Mouse (Mus musculus) cerebellum, adult 11-12 months (tissue): ENCODE measurements around the gene Ero1lb.

Source experiments
- DNase-seq: peaks from one replicate; pipeline ENCODE4 v3.0.0; 2022

Ero1lb gene

GRCm38 (mm10) chr13:12565621-12566390, at the start of gene Ero1lb:
Gene Ero1lb (plus strand): TSS chr13:12565874.
- DNase-seq = peak; percentile 99

GRCm38 (mm10) chr13:12519371-12519770, 46.3 kb upstream of the Ero1lb start:
- no peak for DNase-seq

GRCm38 (mm10) chr13:12519955-12520584, 45.6 kb upstream of the Ero1lb start, which contains the start of gene Edaradd:
Gene Edaradd (minus strand): TSS chr13:12520438.
- no peak for DNase-seq

- DNase-seq = no peak
Observed at GRCm38 (mm10) chr13:12522346-12522745, 43.3 kb upstream of the Ero1lb start.

GRCm38 (mm10) chr13:12525678-12526077, 40.0 kb upstream of the Ero1lb start:
- DNase-seq = no peak

GRCm38 (mm10) chr13:12534628-12535027, 31.0 kb upstream of the Ero1lb start:
- no peak for DNase-seq

GRCm38 (mm10) chr13:12537971-12538370, 27.7 kb upstream of the Ero1lb start:
- DNase-seq = no peak

- DNase-seq = no peak
Observed at GRCm38 (mm10) chr13:12539716-12540115, 26.0 kb upstream of the Ero1lb start.

GRCm38 (mm10) chr13:12540119-12540518, 25.6 kb upstream of the Ero1lb start:
- DNase-seq = no peak

GRCm38 (mm10) chr13:12542006-12542981, 23.4 kb upstream of the Ero1lb start:
- no peak for DNase-seq

GRCm38 (mm10) chr13:12543246-12543645, 22.4 kb upstream of the Ero1lb start:
- no peak for DNase-seq

GRCm38 (mm10) chr13:12543880-12544568, 21.6 kb upstream of the Ero1lb start:
- DNase-seq = no peak

- no peak for DNase-seq
Observed at GRCm38 (mm10) chr13:12554211-12554610, 11.5 kb upstream of the Ero1lb start.

GRCm38 (mm10) chr13:12559044-12559443, 6.6 kb upstream of the Ero1lb start:
- DNase-seq = no peak

- DNase-seq = no peak
Observed at GRCm38 (mm10) chr13:12559462-12560120, 6.1 kb upstream of the Ero1lb start.

GRCm38 (mm10) chr13:12561729-12562128, 3.9 kb upstream of the Ero1lb start:
- no peak for DNase-seq

- no peak for DNase-seq
Observed at GRCm38 (mm10) chr13:12562256-12562655, 3.4 kb upstream of the Ero1lb start.

- no peak for DNase-seq
Observed at GRCm38 (mm10) chr13:12567936-12568335, 2.3 kb downstream of the Ero1lb start.

GRCm38 (mm10) chr13:12568597-12569469, 3.2 kb downstream of the Ero1lb start:
- no peak for DNase-seq

- no peak for DNase-seq
Observed at GRCm38 (mm10) chr13:12569741-12570140, 4.1 kb downstream of the Ero1lb start.

- DNase-seq = no peak
Observed at GRCm38 (mm10) chr13:12574979-12575536, 9.4 kb downstream of the Ero1lb start.
